Mouse (Mus musculus) midbrain, postnatal 0 days (tissue): ENCODE measurements around the gene Gm21992. TPM values are rescaled to one million over a fixed set of nuclear protein-coding genes. Genes with fewer than 3 reads are reported as not detected.

Source experiments
- ATAC-seq: fragments of 200-750 bp; cut with Nextera tagmentation; 2 replicates; pipeline ENCODE4 v1.8.0; 2017; ENCODE audit warnings: moderate number of reproducible peaks, mild to moderate bottlenecking, moderate TSS enrichment, moderate library complexity; ENCODE audit not compliant: low FRiP score
- DNase-seq: peaks from one replicate; pipeline ENCODE4 v3.0.0-alpha.2; 2015; ENCODE audit warnings: low spot score
- H3K27ac ChIP-seq: fragments of 300-500 bp; sonication (generic); 2 replicates; pipeline ENCODE4 v1.5.1; 2014; ENCODE audit warnings: low read depth, mild to moderate bottlenecking, low read length, mixed read lengths
- H3K27me3 ChIP-seq: fragments of 300-500 bp; sonication (generic); 2 replicates; pipeline ENCODE4 v1.6.1; 2014; ENCODE audit warnings: low read length, control low read depth, mixed read lengths; ENCODE audit not compliant: insufficient read depth
- H3K36me3 ChIP-seq: fragments of 300-500 bp; sonication (generic); 2 replicates; pipeline ENCODE4 v1.6.1; 2014; ENCODE audit warnings: low read length, control low read depth, mixed read lengths; ENCODE audit not compliant: insufficient read depth
- H3K4me1 ChIP-seq: fragments of 300-500 bp; sonication (generic); 2 replicates; pipeline ENCODE4 v1.6.1; 2014; ENCODE audit warnings: mild to moderate bottlenecking, control low read depth, antibody characterized with exemption, low read length, mixed read lengths; ENCODE audit not compliant: insufficient read depth
- H3K4me2 ChIP-seq: fragments of 300-500 bp; sonication (generic); 2 replicates; pipeline ENCODE4 v1.6.1; 2014; ENCODE audit warnings: low read depth, mild to moderate bottlenecking, low read length, mixed read lengths; ENCODE audit not compliant: poor library complexity, severe bottlenecking
- H3K4me3 ChIP-seq: fragments of 300-500 bp; sonication (generic); 2 replicates; pipeline ENCODE4 v1.5.1; 2014; ENCODE audit warnings: low read depth, mild to moderate bottlenecking, low read length, moderate library complexity
- H3K9ac ChIP-seq: fragments of 300-500 bp; sonication (generic); replicated peaks from 2 replicates; pipeline ENCODE4 v1.6.1; 2014; ENCODE audit warnings: mild to moderate bottlenecking, low read length, moderate library complexity, mixed read lengths; ENCODE audit not compliant: poor library complexity, severe bottlenecking
- H3K9me3 ChIP-seq: fragments of 300-500 bp; sonication (generic); 2 replicates; pipeline ENCODE4 v1.6.1; 2016; ENCODE audit warnings: low read length, control low read depth
- CTCF ChIP-seq: IDR thresholded peaks from 2 replicates; pipeline ENCODE4 v1.5.1; 2016; ENCODE audit warnings: antibody characterized with exemption, mild to moderate bottlenecking
- WGBS: fragments of 180-500 bp; shearing (Covaris S2); extraction: QIAGEN DNeasy Blood & Tissue Kit; methylation state at CpG from one replicate; pipeline ENCODE4 v1.1.7; 2014; 5-methylcytosine and 5-hydroxymethylcytosine counted together
- polyA plus RNA-seq: library from polyadenylated mRNA; unstranded; fragments of >200 nt; fragmentation: Nextera tagmentation; extraction: Ambion mirVana; gene quantifications from 2 replicates; pipeline ENCODE4 v1.2.1, GENCODE M21; 2015
- total RNA-seq: library from RNA; depleted of rRNA; stranded (reverse); fragments of >200 nt; gene quantifications from 2 replicates; pipeline ENCODE4 v1.2.3, GENCODE M21; 2014

Gm21992 gene
- total and polyA plus RNA-seq, 2 experiments from 2014 or later: 8.1 to 17.9 TPM

DNA sequence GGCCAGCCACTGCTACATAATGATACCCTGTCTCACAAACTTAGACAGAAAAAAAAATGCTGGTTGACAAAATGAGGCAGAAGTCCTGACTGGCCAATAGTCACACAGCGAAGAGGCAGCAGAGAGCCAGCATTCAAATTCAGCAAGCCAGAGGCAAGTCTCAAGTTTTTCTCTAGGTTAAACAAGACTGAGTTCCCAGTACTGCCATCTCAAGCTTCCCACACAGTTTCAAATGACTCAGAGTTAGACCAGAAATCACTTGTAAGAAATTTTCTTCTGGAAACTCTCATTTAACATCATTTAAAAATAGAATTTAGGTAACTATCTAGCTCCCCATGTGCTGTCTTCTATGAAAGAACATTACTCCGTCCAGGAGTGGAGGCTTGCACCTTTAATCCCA, 13.6 kb downstream of the Gm21992 start:
- Histone ChIP-seq H3K9me3 (no peaks in the 10 kb centered on the region), H3K27me3 (no peaks in the 10 kb centered on the region), H3K36me3 (peaks cover 24% of the 10 kb centered on the region), H3K4me3 (no peak overlapping the region), H3K4me2 (no peak overlapping the region), H3K27ac (no peak overlapping the region), H3K9ac (no peak overlapping the region), H3K4me1 (no peaks in the 10 kb centered on the region)
- no peak for TF ChIP-seq CTCF
- DNase-seq (no peak), ATAC-seq (no peak)
- 96% methylated on average over 2 of the region's 2 CpGs for WGBS

DNA sequence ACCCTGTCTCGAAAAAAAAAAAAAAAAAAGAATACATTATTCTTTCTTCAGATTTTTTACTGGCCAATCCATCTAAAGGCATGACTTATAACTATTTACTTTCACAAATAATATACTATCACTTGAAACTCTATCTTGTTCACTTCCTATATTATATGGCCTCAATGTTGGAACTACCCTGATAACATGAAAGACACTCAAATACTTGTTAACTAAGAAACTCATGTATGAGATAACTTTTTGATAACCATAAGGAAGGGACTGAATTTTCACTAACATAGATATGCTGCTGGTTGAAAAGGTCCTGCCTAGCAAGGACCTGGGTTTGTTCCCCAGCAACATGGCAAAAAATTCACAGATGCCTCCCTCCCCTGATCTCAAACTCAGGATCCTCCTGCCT, 15.5 kb downstream of the Gm21992 start:
- Histone ChIP-seq H3K9me3 (no peaks in the 10 kb centered on the region), H3K4me2 (no peak overlapping the region), H3K9ac (no peak overlapping the region), H3K27ac (no peak overlapping the region), H3K4me3 (no peak overlapping the region), H3K36me3 (peaks cover 10% of the 10 kb centered on the region), H3K27me3 (no peaks in the 10 kb centered on the region), H3K4me1 (peaks cover 4% of the 10 kb centered on the region; the same call in 1 of the 2 replicates)
- ATAC-seq: no peak
- WGBS: 93% methylated on average over 1 of the region's 1 CpGs
- no peak for DNase-seq
- TF ChIP-seq CTCF: no peak

DNA sequence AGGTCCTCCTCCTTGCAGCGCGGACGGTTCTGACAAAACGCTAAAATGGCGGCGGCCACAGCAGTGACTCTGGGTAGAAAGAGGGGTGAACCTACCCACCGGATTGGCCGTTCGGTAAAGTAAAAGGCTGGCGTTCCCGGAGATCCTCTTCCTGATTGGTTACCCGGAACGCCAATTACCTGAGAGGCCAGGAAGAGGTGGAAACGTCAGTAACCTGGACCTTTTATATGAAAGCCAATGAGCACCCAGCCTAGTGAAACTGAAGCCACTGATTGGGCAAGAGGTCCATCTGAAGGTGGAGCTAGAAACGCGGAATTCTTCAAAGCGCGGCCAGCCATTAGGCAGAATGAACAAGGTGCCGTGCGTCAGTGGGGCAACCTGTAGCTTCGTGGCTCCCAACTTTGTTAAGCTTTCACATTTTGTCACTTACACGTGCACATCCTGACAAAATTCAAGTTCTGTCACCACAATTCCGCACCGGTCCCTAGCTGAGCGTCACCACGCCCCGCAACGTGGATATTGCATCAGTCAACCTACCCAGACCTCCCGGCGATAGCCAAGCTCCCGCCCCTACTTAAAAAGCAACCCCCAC, 17.5 kb downstream of the Gm21992 start, which contains the start of gene Rbm4:
Gene Rbm4 (minus strand): TSS at position 71 of the 592 bp plus-strand sequence.
- TF ChIP-seq CTCF: no peak
- no peaks in the 10 kb centered on the region for H3K9me3 ChIP-seq
- H3K9ac ChIP-seq: peak within 1 kb of the TSS; percentile 79
- ATAC-seq (peak; percentile 99), DNase-seq (peak; percentile 100)
- no peaks in the 10 kb centered on the region for H3K27me3 ChIP-seq
- peak within 1 kb of the TSS; percentile 86 for H3K27ac ChIP-seq
- peak within 1 kb of the TSS; percentile 66 for H3K4me2 ChIP-seq
- H3K4me1 ChIP-seq: peaks cover 13% of the 10 kb centered on the region; the same call in 1 of the 2 replicates
- peak within 1 kb of the TSS; percentile 73 for H3K4me3 ChIP-seq
- under 1% methylated on average over 31 of the region's 31 CpGs for WGBS
- H3K36me3 ChIP-seq: peaks cover 6% of the 10 kb centered on the region; the same call in 1 of the 2 replicates

DNA sequence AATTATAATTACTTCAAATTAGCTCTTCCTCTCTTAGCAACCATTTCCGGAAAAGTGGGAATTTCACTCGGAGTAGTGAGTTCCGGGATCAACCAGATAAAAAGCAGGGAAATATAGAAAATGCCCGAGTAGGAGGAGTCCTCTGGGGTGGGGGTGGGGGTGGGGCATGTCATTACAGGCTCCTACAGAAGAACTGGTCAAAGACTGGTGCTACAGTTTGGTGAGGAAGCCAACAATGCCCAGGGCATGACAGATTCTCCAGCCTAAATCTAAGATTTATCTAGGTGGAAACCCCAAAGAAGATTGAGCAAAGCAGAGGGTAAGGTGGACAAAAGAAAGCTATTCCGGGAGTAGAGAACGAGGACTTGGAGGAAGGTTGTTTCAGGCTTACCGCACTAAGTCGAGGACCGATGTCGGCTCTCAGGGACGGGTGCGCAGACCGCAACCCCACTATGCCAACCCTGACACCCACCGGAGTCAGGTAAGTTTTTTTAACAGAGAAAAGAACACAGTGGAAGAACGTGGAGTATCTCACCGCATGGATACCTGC, 18.1 kb downstream of the Gm21992 start:
- Histone ChIP-seq H3K36me3 (peaks cover 5% of the 10 kb centered on the region; the same call in 1 of the 2 replicates), H3K4me2 (peak overlapping the region; percentile 66), H3K4me3 (peak overlapping the region; percentile 73), H3K4me1 (peaks cover 13% of the 10 kb centered on the region; the same call in 1 of the 2 replicates), H3K27ac (peak overlapping the region; percentile 86), H3K27me3 (no peaks in the 10 kb centered on the region), H3K9ac (peak overlapping the region; percentile 79), H3K9me3 (no peaks in the 10 kb centered on the region)
- no peak for TF ChIP-seq CTCF
- WGBS: 2% methylated on average over 16 of the region's 16 CpGs
- DNase-seq (peak; percentile 14), ATAC-seq (0 out of 2 replicates have a peak, but pooled peaks have one; percentile 50)

DNA sequence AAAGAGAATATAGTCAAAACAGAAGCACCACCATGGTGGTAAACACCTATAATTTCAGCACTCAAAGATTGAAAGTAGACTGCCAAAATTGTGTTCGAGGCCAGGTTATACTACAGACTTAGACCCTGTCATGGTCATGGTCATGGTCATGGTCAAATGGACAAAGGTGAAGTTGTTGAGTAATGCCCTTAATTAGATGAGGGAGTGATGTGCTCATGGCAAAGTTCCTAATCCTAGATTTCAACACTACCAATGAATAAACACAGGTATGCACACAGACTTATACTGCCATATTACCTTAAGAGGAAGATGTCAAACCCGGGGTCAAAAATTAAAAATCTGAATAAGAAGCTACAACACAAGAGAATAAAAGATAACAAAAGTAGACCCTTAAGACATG, 25.1 kb downstream of the Gm21992 start:
- Histone ChIP-seq H3K36me3 (peaks cover 27% of the 10 kb centered on the region), H3K27me3 (no peaks in the 10 kb centered on the region)
- 93% methylated on average over 2 of the region's 2 CpGs for WGBS

DNA sequence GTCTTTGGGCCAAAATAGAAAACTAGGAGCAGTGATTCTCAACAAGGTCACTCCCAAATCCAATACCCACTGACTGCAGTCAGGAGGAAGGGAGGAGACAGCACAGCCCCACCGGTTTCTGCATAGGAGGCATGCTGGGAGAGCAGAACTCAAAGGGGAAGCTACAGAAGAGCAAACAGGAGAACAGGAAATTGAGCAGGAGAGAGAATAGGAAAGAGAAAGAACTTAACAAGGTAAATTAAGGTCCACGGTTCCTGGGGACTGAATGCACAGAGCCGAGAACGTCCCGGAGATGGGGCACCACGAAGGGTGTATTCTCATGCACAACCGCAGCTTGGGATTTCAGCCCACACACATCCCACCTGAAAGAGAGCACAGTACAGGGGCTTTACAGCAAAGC, 26.2 kb downstream of the Gm21992 start:
- 91% methylated on average over 7 of the region's 7 CpGs for WGBS
- Histone ChIP-seq H3K9me3 (no peaks in the 10 kb centered on the region), H3K4me3 (no peak overlapping the region), H3K27ac (no peak overlapping the region), H3K9ac (no peak overlapping the region), H3K4me1 (0 out of 2 replicates have a peak, but pooled peaks cover 11% of the 10 kb centered on the region), H3K4me2 (no peak overlapping the region), H3K36me3 (peaks cover 27% of the 10 kb centered on the region), H3K27me3 (no peaks in the 10 kb centered on the region)
- no peak for TF ChIP-seq CTCF
- ATAC-seq (no peak), DNase-seq (no peak)

More for the DNA sequence above, 25.1 kb downstream of the Gm21992 start:
- TF ChIP-seq CTCF: no peak
- DNase-seq (no peak), ATAC-seq (no peak)
- no peak overlapping the region for H3K4me3 ChIP-seq
- H3K4me1 ChIP-seq: peaks cover 17% of the 10 kb centered on the region; the same call in 1 of the 2 replicates
- no peak overlapping the region for H3K27ac ChIP-seq
- no peaks in the 10 kb centered on the region for H3K9me3 ChIP-seq
- no peak overlapping the region for H3K4me2 ChIP-seq
- no peak overlapping the region for H3K9ac ChIP-seq
